Mouse (Mus musculus) E14TG2a.4 (cell line): ENCODE results near the gene Nhej1.

ENCODE experiments used
- CTCF ChIP-seq: conservative IDR thresholded peaks from 2 replicates; pipeline ENCODE4 v1.5.1; 2014; ENCODE audit warnings: low read length
- POU5F1 ChIP-seq: IDR thresholded peaks from 2 replicates; pipeline ENCODE4 v1.6.1; 2014; ENCODE audit warnings: low read length, borderline replicate concordance

DNA sequence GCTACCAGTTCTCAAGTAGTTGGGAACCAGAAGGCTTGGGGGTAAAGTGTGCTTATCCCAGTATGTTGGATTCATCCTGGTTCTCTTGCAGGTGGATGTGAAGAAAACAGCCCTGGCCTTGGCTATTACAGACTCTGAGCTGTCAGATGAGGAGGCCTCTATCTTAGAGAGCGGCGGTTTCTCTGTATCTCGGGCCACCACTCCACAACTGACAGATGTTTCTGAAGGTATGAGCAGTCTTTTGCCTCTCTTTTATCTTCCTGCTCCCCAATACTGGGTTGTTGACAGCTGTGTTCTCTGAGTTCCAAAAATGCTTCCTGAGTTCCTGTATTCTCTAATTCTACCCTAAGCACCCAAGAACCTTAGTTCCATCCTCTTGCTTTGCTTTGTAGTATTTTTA is 20.6 kb upstream of the Nhej1 start:
- TF ChIP-seq CTCF, result no peak
- no peak for TF ChIP-seq POU5F1
